Mouse (Mus musculus): ENCODE data around the gene Vmn1r122. TPM values are rescaled to one million over a fixed set of nuclear protein-coding genes. Genes with fewer than 3 reads are reported as not detected.
"Not testable (repeated sequence)": the region's sequence is repeated elsewhere in the genome, so short reads cannot be mapped to it uniquely, and the experiment has no call there.

Vmn1r122 gene
- not detected for total RNA-seq (2021)
- long read RNA-seq, experiment 1: 0 reads
- long read RNA-seq, experiment 2: 0 reads

GRCm38 (mm10) chr7:21134028-21134427, at the start of gene Vmn1r122:
Vmn1r122 (minus strand) TSS chr7:21134128.
- not testable (repeated sequence) for DNase-seq (ENCODE audit: low spot score in 2 of 2)

GRCm38 (mm10) chr7:21161885-21162284, 28.0 kb upstream of the Vmn1r122 start, which contains the start of gene Vmn1r123:
Vmn1r123 (plus strand) TSS chr7:21162185.
- DNase-seq (ENCODE audit: low spot score in 2 of 2): not testable (repeated sequence)

GRCm38 (mm10) chr7:21098413-21098812, 35.5 kb downstream of the Vmn1r122 start, which contains the start of gene Vmn1r121:
Vmn1r121 (minus strand) TSS chr7:21098513.
- DNase-seq (ENCODE audit: low spot score in 2 of 2): not testable (repeated sequence)

Other genes starting within 250 kb of the Vmn1r122 start
- gene Vmn1r118, start 221.8 kb downstream of the Vmn1r122 start, total RNA-seq (2021): not detected
- gene Vmn1r119, start 121.7 kb downstream of the Vmn1r122 start, total RNA-seq (2021): not detected
- gene Vmn1r120, start 80.3 kb downstream of the Vmn1r122 start, total RNA-seq (2021): not detected
- not detected for gene Vmn1r121, start 35.6 kb downstream of the Vmn1r122 start, total RNA-seq (2021)
- gene Vmn1r123, start 28.1 kb upstream of the Vmn1r122 start, total RNA-seq (2021): not detected
- gene Gm5157, start 56.3 kb upstream of the Vmn1r122 start, total RNA-seq (2021): not detected
- not detected for gene Vmn1r124, start 126.5 kb upstream of the Vmn1r122 start, total RNA-seq (2021)
- not detected for gene Vmn1r125, start 138.1 kb upstream of the Vmn1r122 start, total RNA-seq (2021)
- not detected for gene Vmn1r126, start 167.3 kb upstream of the Vmn1r122 start, total RNA-seq (2021)
- not detected for gene Vmn1r127, start 185.7 kb upstream of the Vmn1r122 start, total RNA-seq (2021)
- not detected for gene Vmn1r128, start 215.2 kb upstream of the Vmn1r122 start, total RNA-seq (2021)
- gene Vmn1r129, start 227.2 kb upstream of the Vmn1r122 start, total RNA-seq (2021): not detected

Data from gastrocnemius, postnatal 4 days (tissue).